Mouse (Mus musculus) CD4-positive, CD25-positive, alpha-beta regulatory T cell, adult 2 months (primary cell): ENCODE measurements around the gene Ptprk.

Experiments used
- DNase-seq: peaks from one replicate; pipeline ENCODE4 v3.0.0-alpha.2; 2012; ENCODE audit warnings: low read depth, low spot score

The Ptprk gene

DNA sequence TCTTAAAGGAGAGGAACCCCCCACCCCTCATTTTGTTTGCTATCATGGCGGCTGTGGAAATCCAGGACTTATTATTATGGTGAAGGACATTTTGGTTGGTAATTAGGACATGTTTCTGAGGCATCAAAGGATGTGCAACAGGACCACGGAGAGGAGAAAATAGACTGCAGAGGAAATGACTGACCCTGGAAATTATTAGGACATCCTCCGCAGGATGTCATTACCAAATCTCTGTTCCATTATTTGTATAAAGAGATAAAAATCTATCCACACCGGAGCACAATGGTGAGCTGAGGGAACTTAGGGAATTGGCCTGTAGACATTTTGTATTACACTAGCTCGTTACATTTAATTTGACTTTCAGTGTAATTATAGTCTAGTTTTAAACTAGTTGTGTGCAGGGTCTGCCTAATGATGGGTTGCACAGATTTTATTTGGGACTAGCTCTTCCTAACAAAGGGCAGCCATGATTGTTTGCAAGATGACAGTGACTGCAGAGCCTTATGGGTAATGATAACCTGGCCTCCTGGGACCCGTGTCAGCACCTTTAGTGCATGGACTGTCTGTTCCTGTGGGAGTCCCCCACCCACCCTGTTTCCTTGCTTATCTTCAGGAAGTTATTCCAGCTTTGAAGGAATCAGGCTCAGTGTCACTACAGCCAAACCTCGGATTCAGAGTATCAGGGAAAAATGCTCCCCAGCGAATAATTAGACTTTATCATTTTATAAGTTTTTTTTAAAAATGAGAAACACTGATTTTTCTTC lies 38.4 kb downstream of the Ptprk start:
- no peak for DNase-seq

DNA sequence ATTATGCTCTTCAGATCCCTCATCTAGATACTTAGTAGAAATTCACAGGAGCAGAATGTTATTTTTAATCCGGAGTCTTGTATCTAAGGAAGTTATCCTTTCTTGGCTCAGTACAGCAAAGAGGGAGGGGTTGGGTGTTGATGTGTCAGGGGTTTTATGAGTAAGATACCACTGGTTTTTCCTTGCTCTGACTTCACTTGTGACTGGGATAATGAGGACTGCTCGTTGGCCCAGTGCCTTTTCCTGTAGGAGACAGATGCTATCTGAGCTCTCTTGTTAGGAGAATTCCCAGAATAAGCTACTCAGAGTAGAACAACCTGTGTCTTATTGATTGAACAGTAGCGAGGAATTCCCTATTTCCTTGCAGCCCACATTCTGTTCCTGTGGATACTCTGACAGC lies 39.3 kb downstream of the Ptprk start:
- DNase-seq, result no peak

- DNase-seq, result no peak
Measured at GRCm38 (mm10) chr10:28116982-28117381, 42.4 kb downstream of the Ptprk start.

DNA sequence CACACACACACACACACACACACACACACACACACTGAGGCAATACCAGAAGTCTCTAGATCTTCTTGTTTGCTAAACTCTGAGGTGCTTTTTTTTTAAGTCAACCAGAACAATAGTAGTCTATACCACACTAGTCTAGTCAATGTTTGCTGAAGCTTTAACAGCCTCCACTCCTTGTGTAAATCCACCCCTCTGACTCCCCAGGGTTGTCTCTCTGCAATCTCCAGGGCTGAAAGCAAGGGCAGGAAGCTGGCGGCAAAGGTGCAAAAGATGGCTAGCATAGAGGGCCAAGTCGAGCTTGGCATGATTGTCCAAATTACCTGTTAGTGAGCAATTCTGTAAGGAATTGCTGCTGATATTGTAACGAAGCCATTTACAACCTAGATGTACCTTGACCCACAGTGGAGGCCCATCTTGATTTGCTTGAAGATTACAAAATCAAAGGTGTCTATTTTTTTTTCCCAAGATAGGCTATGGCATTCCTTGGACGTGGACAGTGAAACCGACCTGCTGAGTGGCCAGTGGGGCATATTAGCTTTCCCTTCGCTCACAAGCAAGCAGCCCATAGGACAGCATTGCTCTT lies 44.3 kb downstream of the Ptprk start:
- no peak for DNase-seq

DNA sequence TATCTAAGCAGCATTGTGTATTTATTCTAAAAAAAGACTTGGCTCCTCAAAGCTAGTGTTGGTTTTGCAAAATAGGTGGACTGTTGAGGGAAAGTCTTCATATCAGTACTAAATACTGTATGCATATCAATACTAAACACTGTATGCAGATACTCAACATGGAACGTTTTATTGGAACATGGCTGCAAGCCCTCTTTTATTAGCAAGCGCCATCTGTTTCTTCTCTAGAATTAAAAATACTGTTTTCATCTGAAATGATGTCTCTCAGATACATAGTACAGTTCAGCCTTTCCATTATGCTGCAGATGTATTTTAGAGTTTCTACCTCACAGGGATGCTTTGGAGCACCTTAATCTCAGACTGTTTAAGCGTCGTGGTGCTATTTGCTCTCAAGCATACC lies 49.3 kb downstream of the Ptprk start:
- no peak for DNase-seq

DNA sequence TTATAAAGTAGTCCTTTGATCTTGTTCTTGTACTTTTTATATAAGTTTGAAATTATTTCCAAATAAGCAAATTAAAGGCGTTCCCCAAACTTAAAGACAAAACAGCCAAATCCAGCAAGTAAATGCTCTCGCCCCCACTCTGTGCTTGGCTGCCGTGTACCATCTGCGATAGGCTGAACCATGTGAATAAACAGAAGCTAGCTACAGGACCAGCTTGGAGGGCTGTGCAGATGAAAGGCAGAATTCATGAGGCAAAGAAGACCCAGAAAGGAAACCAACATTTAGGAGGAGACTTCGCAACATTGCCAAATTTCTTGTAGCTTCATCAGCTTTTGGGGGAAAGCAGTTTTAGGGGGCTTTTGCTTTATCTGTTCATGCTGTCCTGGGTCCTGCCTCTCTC lies 53.4 kb downstream of the Ptprk start:
- no peak for DNase-seq

DNA sequence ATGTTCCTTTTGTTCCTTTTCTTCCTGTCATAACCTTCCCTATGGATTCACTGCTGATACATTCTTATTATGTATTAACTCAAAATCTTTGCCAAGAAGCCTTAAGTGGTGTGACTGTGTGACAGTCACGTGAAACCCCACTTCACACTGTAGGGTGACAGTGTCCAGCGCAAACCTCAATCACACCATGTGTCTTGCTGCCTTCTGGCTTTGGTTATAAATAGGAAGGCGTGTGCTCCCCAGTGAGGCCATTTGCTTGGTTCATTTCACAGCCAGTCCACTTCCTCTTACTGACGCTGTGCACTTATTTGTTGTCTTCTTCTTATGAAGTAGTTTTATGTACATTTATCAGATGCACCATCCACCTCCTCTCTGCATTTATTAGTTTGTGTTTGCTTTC lies 53.8 kb downstream of the Ptprk start:
- no peak for DNase-seq

DNA sequence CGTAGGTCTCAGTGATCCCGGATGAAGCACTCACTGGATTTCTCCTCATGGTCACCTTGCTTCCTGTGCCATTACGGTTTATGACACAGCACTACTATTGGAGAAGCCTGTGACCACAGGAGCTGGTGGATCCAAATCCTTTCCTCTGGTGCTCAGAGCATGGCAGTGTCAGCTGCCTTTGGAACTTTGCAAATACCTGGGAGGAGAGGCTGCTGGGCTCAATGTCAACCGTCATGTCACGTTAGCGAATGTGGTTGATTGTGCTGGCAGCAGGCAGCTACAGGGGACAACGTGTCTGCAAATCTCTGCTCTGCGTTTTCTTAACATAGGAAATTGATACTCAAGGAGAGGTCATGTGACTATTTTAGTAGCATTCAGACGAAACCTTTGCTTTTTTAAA lies 55.8 kb downstream of the Ptprk start:
- DNase-seq, result no peak

DNA sequence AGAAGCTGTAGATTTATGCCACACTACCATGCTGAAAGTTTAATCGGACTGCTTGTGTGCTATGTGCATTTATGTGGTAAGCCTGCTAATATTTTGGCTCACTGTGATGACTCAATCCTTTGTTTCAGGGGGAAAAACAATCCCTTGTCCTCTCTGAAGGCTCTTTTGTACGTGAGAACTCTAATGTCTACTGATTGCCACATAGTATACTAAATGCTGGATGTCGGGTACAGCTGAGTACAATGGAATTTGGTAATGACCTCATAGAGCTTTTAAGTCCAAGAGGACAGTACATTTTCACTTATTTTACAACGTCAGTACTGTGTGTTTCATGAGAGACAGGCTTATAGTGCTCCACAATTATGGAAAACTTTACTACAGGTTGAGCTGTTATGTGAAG lies 59.1 kb downstream of the Ptprk start:
- DNase-seq, result no peak

GRCm38 (mm10) chr10:28138399-28138798 lies 63.8 kb downstream of the Ptprk start:
- no peak for DNase-seq

DNA sequence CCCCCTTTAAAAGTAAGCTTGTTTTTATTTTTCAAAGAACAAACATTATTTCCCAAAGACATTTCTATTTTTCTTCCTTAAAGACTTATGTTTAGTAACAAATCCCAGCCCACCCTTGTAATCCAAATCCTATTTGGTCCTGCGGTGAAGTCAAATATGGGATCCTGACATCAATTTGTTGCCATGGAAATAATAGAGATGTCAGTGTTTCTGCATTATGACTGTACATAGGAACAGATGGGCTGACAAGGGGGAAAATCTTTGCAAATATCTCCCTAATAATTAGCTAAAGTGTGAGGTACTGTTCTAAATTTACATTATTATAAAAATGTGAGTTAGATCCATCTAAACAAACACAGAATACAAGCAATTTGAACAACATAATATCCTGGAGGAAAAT lies 69.8 kb downstream of the Ptprk start:
- no peak for DNase-seq

DNA sequence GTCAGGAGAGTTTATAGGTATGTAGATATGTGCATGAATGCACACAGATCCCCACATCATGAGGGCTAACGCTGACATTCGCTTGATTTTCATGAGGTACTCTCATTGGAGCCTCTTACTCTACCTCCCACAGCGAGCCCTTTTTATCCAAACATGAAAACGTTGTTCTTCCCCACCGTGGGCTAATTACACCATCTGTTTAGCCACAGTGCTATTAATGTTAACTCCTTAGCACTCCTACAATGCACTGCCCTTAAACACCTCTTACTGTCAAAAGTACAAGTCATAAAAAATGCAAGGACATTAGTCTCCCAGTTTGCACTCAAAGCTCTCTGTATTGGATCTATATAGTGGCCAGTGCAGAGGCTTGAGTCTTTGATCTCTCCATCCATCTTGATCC lies 70.7 kb downstream of the Ptprk start:
- DNase-seq, result no peak

DNA sequence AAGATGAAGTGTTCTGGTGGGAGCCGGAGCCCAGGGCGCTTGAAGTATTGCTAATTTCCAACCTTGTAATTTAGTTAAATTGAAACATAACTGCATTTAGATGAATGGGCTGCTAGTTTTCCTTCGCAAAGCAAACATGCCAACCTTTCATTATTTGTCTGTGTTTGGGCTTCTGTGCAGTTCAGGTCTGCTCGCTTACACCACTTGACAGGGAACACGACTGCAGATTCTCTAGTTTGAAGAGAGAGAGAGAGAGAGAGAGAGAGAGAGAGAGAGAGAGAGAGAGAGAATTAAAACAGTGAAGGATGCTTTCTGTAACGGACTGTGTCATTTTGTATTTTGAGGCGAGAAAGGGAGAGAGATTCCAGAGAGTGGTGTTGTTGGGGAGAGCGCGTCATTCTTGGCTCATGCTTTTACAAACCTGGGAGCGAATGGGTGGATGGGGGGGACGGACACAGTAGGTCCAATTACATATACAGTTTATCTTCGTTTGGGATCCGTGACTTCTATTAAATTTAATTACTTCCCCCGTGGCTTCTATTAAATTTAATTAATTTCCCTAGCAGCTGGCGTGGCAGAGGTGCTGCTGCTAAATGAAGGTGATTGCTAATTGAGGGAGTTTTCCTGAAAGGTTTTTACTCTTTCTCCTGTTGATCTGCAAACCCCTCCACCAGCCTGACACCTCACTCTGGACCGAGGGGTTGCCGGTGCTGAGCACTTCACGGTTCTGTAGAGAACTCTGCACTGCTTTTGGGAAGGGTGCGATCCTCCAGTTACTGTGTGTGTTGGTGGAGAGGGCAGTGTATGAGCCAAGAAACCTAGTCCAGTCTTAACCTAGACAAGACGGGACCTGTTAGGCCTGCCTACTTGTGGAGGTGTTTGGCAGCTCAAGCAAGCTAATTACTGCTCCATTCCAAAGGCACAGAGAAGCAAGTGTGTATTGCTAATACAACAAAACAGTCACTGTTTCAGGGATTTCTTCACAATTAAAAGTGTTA lies 81.4 kb downstream of the Ptprk start:
- no peak for DNase-seq

GRCm38 (mm10) chr10:28159716-28160115 lies 85.1 kb downstream of the Ptprk start:
- DNase-seq, result no peak

DNA sequence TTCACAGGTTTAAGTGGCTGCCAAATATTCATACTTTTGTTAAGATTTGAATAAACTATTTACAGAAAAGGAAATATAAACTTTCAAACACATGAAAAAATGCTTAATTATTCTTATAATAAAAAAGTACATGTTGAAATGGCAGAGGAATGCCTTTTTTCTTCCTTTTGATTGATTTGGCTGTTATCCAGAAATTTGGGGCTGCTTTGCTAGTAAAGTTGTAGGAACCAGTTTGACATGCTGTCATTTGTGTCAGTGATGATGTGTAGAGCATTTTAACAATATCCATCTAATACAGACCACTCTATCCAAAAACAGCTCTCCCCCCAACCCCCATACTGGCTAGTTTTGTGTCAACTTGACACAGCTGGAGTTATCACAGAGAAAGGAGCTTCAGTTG lies 86.7 kb downstream of the Ptprk start:
- no peak for DNase-seq

DNA sequence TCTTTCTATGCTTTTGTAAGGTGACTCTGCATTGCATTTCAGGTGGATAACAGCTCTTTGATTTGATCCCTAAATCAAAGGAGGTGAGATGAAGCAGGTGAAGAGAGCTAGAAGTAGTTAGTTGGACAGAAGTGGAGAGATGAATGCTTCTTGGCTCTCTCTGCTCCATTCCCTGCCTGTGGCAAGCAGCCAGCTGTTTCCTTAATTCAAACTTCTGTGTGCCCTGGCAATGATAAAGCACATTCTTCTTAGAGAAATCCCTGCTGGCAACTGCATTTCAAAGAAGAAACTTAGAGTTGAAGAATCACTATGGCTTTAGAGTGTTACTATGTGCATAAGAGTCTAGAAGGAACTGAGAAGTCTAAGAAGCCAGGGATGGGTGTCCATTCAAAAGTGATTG lies 89.6 kb downstream of the Ptprk start:
- DNase-seq, result no peak

GRCm38 (mm10) chr10:28164746-28165145 lies 90.1 kb downstream of the Ptprk start:
- no peak for DNase-seq

- no peak for DNase-seq
Measured at GRCm38 (mm10) chr10:28166610-28167009, 92.0 kb downstream of the Ptprk start.

DNA sequence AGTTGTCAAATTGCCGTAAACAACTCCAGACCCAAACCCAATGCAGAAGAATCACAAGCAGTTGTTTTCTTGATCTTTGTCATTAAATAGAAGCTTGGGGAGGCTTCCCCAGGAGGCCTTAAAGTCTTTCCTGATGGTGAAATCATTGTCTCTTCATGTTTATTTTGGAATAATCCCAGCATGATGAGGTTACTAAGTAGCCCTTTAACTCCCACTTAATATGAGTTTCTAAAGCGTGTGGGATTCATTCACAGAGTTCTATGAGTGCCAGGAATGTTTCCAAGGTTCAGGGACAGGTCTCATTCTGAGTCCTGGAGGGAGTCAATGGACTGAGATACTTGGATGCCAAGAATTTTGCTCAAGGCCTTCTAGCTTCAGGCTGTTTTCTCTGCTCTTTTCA lies 92.5 kb downstream of the Ptprk start:
- no peak for DNase-seq

DNA sequence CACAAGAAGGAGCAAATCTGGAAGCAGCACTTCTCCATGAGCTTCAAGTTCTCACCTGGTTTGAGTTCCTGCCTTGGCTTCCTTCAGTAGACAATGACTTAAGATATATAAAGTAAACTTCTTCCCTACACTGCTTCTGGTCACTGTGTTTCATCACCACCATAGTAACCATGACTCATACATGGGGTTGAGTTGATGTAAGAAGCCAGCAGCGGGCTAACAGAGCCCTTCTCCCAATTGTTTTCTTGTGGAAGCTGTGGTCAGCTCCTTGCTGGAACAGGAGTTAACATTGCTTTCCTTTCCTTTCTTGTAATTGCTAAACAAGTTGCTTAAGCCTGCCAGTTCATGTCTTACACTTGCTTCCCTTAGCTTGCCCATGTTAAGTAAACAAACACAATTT lies 96.6 kb downstream of the Ptprk start:
- no peak for DNase-seq

- DNase-seq, result no peak
Measured at GRCm38 (mm10) chr10:28178876-28179275, 104.3 kb downstream of the Ptprk start.

DNA sequence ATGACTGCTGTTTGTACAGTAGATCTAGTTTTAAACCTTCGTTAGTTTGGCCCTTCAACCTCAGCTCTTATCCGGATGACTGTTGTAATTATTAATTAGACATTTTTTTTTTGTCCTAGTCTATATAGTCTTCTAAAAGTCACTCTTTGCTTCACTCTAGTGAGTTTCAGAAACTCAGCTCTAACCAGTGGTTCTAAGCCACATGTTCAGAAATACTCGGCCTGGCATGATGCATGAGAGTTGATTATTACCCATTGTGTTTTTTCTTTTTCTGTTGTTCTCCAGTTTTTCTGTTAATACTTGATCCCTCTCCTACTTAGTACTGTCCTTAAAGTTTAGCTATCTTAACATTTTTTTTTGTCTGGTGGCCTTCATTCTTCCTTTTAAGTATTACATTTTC lies 107.5 kb downstream of the Ptprk start:
- DNase-seq, result no peak
